Mouse (Mus musculus): ENCODE measurements at regions not wholly inside any gene's neighbourhood (a gene's known extent, or its start where the extent isn't known, plus 50 kb on each side); places are given as distances from the start of the nearest gene placed in this dataset.

DNA sequence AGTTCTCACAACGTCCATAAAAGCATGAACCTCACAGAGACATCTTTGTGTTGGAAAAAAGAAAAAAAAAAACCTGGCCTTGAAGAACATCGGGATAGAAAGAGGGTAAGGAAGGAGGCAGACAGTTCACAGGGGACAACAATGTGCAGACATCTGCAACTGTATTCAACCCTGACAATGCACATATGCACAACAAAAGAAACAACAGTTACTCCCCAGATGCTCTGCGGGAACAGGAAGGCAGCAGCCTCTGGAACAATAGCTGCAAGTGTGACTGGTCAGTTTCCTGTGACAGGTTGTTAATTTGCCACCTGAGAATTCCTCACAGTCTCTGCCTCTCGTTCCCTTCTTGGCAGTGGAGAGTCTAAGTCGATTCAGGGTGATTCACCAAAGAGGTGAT lies 100.5 kb upstream of the Cnr1 start:
- TF ChIP-seq CHD2 (IDR thresholded peaks at IDR 0.05; ENCODE audit: low read depth, low read length): no peak; the same call in 1 of the 2 replicates
- TF ChIP-seq MAFK (IDR thresholded peaks at IDR 0.05; ENCODE audit: insufficient read depth, low read depth, low read length): 0 out of 2 replicates have a peak, but pooled peaks have one; percentile 27
- no peak for TF ChIP-seq HCFC1 (IDR thresholded peaks at IDR 0.05; ENCODE audit: borderline replicate concordance, insufficient read depth, low read length)

All from ES-E14 (cell line).